Mouse (Mus musculus) G1E-ER4 (cell line): Measurements from ENCODE around the gene Oser1. TPM values are rescaled to one million over a fixed set of nuclear protein-coding genes. Genes with fewer than 3 reads are reported as not detected.

Experiments
- GATA1 ChIP-seq: IDR thresholded peaks from one replicate; pipeline ENCODE4 v1.8.0; 2012; ENCODE audit warnings: low read length, inconsistent platforms
- polyA plus RNA-seq: library from polyadenylated mRNA; stranded (reverse); fragments of >175 nt; gene quantifications from 2 replicates; pipeline ENCODE4 v1.2.3, GENCODE M21; 2012

The Oser1 gene
- 7.1 and 11.2 TPM in 2 replicates for polyA plus RNA-seq

- TF ChIP-seq GATA1: no peak
These were observed at the start of gene Oser1 for GRCm38 (mm10) chr2:163424597-163424996. Gene Oser1 (minus strand): TSS chr2:163424697.

- TF ChIP-seq GATA1: no peak
These were observed 48.0 kb upstream of the Oser1 start, which contains the start of gene Fitm2 for GRCm38 (mm10) chr2:163472466-163472851. Gene Fitm2 (minus strand): TSS chr2:163472629.

DNA sequence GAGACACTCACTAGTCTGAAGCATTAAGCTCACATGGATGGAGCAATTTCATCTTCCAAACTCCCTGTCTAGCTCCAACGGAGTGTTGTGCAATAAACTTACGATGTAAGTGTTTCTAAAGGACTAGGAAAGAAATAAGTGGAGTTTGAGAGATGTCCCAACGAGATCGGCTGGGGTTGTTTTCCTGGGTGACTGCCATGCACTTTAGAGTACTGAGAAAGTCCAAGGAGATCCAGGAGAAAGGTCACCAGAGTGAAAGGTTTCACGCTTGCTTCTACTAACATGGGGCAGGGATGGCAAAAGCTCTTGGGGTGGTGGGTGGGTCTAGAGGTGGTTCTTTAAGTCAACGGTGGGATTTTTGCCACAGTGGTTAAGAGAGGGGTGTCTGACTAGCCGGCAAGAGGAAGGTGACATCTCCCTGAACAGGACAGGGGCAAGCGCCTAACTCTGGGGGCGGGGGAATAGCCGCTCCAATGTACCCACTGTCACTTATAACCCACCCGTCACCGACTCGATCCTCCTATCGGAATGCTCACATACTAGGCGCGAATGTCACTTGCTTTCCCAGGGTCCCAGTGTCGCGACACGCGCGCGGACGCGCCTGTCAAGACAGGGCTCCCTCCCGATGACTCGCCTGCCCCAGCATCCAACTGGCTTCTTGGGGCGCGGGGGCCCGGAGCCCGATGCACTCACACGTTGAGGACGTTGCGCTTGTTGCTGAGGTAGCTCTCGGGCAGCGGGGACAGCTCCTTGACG is 47.4 kb upstream of the Oser1 start:
- TF ChIP-seq GATA1: no peak

DNA sequence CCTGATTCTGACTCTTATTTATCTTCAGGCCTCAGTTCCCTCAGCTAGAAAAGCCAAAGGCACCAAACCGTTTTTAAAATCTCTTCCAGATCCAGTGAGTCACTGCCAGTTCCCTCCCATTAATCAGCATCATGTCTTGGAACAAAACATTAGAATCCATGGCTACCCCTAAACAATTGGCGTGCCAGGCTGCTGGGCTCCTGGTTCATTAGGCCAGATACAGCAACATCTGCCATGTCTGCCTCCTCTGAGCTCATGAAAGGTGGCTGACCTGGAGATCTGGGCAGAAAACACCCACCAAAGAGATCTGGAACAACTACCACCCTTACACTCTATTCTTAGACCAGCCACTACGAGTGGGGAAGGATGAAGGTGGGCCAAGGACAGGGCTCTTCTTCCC is 46.6 kb upstream of the Oser1 start:
- TF ChIP-seq GATA1: no peak

- no peak for TF ChIP-seq GATA1
These were observed 45.2 kb upstream of the Oser1 start for GRCm38 (mm10) chr2:163469711-163470110.

DNA sequence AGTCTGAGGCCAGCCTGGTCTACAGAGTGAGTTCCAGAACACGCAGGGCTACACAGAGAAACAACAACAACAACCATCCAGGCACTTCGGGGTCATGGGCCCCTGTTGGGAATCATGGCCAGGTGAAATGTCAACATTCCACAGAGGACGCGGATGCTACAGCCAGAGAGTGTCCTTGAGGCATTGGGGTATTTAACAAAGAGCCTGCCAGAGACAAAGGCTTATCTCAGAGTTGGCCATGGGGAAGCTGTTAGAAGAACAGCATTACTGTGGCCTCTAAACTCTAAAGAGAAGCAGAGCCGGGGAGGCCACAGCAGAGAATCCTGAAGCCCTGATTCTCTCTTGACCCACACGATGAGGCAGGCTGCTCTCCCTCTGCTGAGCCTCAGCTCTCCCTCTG is 44.4 kb upstream of the Oser1 start:
- no peak for TF ChIP-seq GATA1

DNA sequence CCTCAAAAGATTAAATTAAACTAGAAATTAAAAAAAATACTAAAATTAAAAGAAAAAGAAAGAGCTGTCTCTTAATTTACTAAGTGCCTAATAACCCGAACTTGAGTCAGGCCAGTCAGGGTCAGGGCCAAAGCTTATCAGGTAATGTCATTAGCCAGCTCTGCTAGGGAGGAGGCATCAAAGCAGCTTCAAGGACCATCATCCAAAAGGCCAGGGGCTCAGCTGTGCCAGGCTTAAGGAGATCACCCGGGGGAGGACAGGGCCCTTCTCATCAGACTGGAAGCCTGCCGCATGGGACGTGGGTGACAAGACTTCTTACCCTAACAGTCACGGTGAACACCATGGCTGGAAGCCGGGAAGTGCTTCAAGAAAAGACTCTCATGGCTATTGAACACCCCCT is 43.1 kb upstream of the Oser1 start:
- no peak for TF ChIP-seq GATA1

- no peak for TF ChIP-seq GATA1
These were observed 42.3 kb upstream of the Oser1 start for GRCm38 (mm10) chr2:163466771-163467170.

DNA sequence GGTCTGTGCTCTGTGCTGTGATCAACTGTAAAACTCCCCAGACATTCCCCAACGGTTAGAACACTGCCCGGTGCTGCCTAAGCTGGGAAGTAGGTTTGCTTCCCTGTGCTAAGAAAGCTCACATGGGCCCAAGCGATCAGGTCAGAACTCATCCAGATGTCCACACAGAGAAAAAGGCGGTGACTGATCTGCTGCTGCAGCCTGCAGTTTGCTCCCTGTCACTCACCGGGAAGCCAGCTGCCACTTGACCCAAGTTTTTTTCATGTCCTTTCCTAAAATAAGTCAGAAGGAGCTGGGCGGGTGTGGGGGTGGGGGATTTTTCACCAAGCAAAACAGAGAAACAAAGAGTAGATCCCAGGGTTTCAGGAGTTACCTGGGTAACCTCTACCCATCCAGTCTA is 40.1 kb upstream of the Oser1 start:
- no peak for TF ChIP-seq GATA1

- TF ChIP-seq GATA1: no peak
These were observed 39.5 kb upstream of the Oser1 start for GRCm38 (mm10) chr2:163463998-163464397.

- TF ChIP-seq GATA1: no peak
These were observed 38.8 kb upstream of the Oser1 start for GRCm38 (mm10) chr2:163463251-163463769.

DNA sequence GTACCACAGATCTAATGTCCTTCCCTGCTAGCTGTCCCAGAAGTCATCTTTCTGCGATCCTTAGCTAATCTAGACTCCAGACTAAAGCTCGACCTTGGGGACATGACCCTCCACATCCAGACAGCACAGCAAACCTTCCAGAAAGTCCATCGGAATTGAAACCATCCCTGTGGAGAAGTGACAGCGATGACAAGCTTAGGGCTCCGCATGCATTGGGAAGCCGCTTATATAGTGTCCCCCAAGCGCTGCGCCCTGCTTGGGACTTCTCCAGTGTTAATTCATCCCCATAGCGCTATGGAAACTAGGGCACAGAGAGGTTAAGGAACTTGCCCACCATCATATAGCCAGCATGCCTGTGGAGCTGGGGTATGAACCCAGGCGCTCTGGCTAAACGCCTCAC is 38.3 kb upstream of the Oser1 start:
- no peak for TF ChIP-seq GATA1

DNA sequence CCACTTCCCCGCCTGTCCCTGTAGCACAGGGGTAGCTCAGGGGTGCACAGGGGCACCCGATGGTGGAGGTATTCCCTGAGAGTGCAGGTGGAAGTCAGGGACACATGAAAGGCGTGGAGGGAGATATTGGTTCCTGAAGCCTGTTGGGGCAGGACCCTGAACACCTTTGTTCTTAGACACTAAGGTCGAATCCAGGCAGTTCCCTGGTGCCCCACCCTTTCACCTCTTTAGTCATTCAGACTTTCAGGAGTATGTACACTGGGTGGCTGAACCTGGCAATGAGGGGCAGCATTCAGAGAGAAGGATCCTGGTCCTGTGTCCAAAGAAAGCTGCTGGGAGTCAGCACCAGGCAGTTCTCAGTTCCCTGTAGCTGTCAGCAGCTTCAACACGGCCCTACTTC is 37.9 kb upstream of the Oser1 start:
- TF ChIP-seq GATA1: no peak

DNA sequence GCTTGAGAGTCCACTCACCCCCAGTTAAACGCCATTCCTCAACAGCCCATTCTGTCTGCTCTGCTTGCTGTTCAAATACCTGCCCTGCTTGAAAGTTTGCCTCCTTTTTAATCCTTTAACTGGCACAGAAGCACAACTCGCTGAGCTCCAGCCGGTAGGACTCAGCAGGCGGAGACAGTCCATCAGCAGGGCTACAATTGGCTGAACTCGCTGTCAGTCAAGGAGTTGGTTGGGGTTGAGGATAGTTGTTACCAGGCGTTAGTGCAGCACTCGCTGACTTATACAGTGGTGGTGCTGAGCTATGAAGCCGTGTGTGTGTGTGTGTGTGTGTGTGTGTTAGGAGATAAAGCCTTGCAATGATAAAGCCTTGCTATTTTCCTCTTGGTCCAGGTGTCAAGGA is 36.1 kb upstream of the Oser1 start:
- no peak for TF ChIP-seq GATA1

- TF ChIP-seq GATA1: no peak
These were observed 34.9 kb upstream of the Oser1 start for GRCm38 (mm10) chr2:163459380-163459779.

GRCm38 (mm10) chr2:163458539-163459265 is 34.2 kb upstream of the Oser1 start:
- no peak for TF ChIP-seq GATA1

GRCm38 (mm10) chr2:163453378-163453777 is 28.9 kb upstream of the Oser1 start:
- no peak for TF ChIP-seq GATA1
